Mouse (Mus musculus): Measurements from ENCODE around the gene Hist1h2bb. TPM values are rescaled to one million over a fixed set of nuclear protein-coding genes. Genes with fewer than 3 reads are reported as not detected.
A peak's percentile ranks its signal among the peaks of the same experiment; 100 is the strongest.
"Not testable (repeated sequence)": the region's sequence is repeated elsewhere in the genome, so short reads cannot be mapped to it uniquely, and the experiment has no call there.

Gene Hist1h2bb
- polyA plus RNA-seq, 1 experiment from 2014 or later: 2.2 TPM

DNA sequence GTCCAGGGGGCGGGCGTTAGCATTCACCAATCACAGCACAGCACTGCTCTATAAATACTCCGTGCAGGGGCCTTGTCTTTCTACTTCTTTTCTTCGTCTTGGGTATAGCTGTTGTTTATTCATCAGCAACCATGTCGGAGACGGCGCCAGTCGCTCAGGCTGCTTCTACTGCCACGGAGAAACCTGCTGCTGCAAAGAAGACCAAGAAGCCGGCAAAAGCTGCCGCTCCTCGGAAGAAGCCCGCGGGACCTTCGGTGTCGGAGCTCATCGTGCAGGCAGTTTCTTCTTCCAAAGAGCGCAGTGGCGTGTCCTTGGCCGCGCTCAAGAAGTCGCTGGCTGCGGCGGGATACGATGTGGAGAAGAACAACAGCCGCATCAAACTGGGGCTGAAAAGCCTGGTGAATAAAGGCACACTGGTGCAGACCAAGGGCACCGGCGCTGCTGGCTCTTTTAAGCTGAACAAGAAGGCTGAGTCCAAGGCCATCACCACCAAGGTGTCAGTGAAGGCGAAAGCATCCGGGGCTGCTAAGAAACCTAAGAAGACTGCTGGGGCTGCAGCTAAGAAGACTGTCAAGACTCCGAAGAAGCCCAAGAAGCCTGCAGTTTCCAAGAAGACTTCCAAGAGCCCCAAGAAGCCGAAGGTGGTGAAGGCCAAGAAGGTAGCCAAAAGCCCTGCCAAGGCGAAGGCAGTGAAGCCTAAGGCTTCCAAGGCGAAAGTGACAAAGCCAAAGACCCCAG lies 17.2 kb downstream of the Hist1h2bb start, which contains the start of gene Hist1h1a:
Hist1h1a (plus strand) TSS at position 81 of the 738 bp plus-strand sequence.
- Histone ChIP-seq H3K4me2 (replicated peaks) (peak within 1 kb of the TSS; percentile 88), H3K9me3 (replicated peaks) (no peaks in the 10 kb centered on the region), H3K36me3 (no peaks in the 10 kb centered on the region), H3K4me1 (peaks cover 23% of the 10 kb centered on the region), H3K4me3 (peak within 1 kb of the TSS; percentile 54), H3K9ac (peak within 1 kb of the TSS; percentile 67), H3K27ac (peak within 1 kb of the TSS; percentile 89), H3K27me3 (no peaks in the 10 kb centered on the region)
- peak; percentile 57 for ATAC-seq (ENCODE audit: low FRiP score)
- WGBS: 5% methylated on average over 34 of the region's 34 CpGs

DNA sequence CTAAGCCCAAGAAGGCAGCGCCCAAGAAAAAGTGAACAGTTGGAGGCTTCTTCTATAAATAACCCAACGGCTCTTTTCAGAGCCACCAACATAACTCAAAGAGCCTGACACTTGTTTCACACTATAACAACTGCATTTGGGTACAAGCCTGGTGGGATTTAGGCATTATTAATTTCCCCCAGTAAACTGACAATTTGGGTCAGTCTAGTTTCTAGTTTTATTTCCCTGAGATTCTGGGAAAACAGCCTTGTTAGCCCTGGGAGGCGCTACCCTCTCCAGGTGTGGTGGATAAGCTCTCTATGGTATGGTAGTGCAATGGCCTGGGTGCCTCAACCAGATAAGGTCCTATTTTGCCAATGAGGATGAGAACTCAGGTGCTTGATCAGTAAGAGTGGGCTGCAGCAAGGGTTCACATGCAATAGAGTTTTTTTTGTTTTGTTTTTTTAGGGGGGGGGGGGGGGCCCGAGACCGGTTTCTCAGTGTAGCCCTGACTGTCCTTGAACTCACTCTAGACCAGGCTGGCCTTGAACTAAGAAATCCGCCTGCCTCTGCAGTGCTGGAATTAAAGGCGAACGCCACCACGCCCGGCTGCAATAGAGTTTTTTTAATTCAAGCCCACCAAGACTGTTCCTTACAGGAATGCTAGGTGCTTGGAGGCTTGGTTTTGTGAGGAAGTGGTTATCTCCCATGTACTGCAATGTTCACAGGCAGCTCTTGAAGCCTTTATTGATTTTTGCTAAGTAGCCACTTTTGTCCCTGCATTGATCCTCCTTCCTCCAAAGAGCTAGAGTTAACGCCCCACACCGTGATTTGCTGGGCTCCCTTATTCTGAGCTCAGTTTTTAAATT lies 18.0 kb downstream of the Hist1h2bb start:
- Histone ChIP-seq H3K27ac (peak overlapping the region; percentile 89; the same call in 1 of the 2 replicates), H3K4me2 (replicated peaks) (peak overlapping the region; percentile 88), H3K4me1 (peaks cover 23% of the 10 kb centered on the region), H3K9me3 (replicated peaks) (no peaks in the 10 kb centered on the region), H3K4me3 (peak overlapping the region; percentile 54), H3K36me3 (no peaks in the 10 kb centered on the region), H3K27me3 (no peaks in the 10 kb centered on the region), H3K9ac (peak overlapping the region; percentile 67)
- ATAC-seq (ENCODE audit: low FRiP score): no peak
- WGBS: 30% methylated on average over 12 of the region's 12 CpGs

- no peak overlapping the region for H3K4me3 ChIP-seq
- ATAC-seq (ENCODE audit: low FRiP score): no peak
- H3K36me3 ChIP-seq: no peaks in the 10 kb centered on the region
- no peaks in the 10 kb centered on the region for H3K9me3 ChIP-seq (replicated peaks)
- H3K9ac ChIP-seq: no peak overlapping the region
- H3K4me1 ChIP-seq: peaks cover 20% of the 10 kb centered on the region
- WGBS: 74% methylated on average over 1 of the region's 1 CpGs
- H3K27ac ChIP-seq: no peak overlapping the region
- no peaks in the 10 kb centered on the region for H3K27me3 ChIP-seq
- H3K4me2 ChIP-seq (replicated peaks): no peak overlapping the region; the same call in 1 of the 2 replicates
Measured at GRCm38 (mm10) chr13:23765172-23765513, 18.6 kb downstream of the Hist1h2bb start.

DNA sequence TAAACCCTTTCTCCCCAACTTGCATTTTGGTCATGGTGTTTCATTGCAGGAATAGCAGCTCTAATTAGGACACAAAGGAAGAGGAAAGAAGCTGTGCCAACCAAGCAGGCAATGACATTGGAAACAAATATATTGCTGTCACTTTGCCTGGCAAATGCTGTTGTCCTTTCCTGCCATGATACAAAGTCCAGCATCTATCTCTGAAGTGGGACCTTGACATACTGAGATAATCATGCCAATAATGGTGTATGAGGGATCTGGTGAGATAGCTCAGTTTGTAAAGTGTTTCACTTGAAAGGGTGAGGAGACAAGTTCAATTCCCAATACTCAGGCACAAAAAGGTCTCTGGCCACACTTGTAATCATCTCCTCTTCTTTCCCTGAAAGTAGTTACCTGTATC lies 20.2 kb downstream of the Hist1h2bb start:
- H3K4me3 ChIP-seq: no peak overlapping the region
- no peak overlapping the region for H3K27ac ChIP-seq
- no peaks in the 10 kb centered on the region for H3K36me3 ChIP-seq
- H3K9me3 ChIP-seq (replicated peaks): no peaks in the 10 kb centered on the region
- ATAC-seq (ENCODE audit: low FRiP score): no peak
- no peak overlapping the region for H3K4me2 ChIP-seq (replicated peaks)
- peaks cover 12% of the 10 kb centered on the region for H3K4me1 ChIP-seq
- no peaks in the 10 kb centered on the region for H3K27me3 ChIP-seq
- no peak overlapping the region for H3K9ac ChIP-seq

- H3K36me3 ChIP-seq: no peaks in the 10 kb centered on the region
- H3K4me2 ChIP-seq (replicated peaks): no peak overlapping the region
- no peak overlapping the region for H3K4me3 ChIP-seq
- no peak for ATAC-seq (ENCODE audit: low FRiP score)
- H3K4me1 ChIP-seq: peaks cover 10% of the 10 kb centered on the region
- no peaks in the 10 kb centered on the region for H3K9me3 ChIP-seq (replicated peaks)
- no peak overlapping the region for H3K27ac ChIP-seq
- WGBS: 59% methylated on average over 5 of the region's 5 CpGs
- no peaks in the 10 kb centered on the region for H3K27me3 ChIP-seq
- no peak overlapping the region for H3K9ac ChIP-seq
Measured at GRCm38 (mm10) chr13:23768834-23769397, 22.4 kb downstream of the Hist1h2bb start.

DNA sequence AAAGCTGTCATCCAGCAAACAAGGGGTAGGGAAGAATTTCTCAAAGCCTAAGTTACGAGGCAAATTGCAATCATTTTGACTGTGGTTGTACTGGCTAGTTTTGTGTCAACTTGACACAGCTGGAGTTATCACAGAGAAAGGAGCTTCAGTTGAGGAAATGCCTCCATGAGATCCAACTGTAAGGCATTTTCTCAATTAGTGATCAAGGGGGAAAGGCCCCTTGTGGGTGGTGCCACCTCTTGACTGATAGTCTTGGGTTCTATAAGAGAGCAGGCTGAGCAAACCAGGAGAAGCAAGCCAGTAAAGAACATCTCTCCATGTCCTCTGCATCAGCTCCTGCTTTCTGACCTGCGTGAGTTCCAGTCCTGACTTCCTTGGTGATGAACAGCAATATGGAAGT lies 23.1 kb downstream of the Hist1h2bb start, which contains the start of gene Trim38:
Trim38 (plus strand) TSS at position 301 of the 400 bp plus-strand sequence.
- not testable (repeated sequence) for ATAC-seq (ENCODE audit: low FRiP score); H3K4me1 ChIP-seq; H3K4me3 ChIP-seq; H3K9ac ChIP-seq; H3K9me3 ChIP-seq (replicated peaks); H3K36me3 ChIP-seq; H3K27ac ChIP-seq; H3K4me2 ChIP-seq (replicated peaks); H3K27me3 ChIP-seq
- 84% methylated on average over 2 of the region's 2 CpGs for WGBS

GRCm38 (mm10) chr13:23772561-23773313 lies 26.2 kb downstream of the Hist1h2bb start:
- H3K27ac ChIP-seq: no peak overlapping the region
- H3K9me3 ChIP-seq (replicated peaks): no peaks in the 10 kb centered on the region
- H3K4me1 ChIP-seq: peaks cover 4% of the 10 kb centered on the region; the same call in 1 of the 2 replicates
- peak overlapping the region; percentile 38 for H3K4me2 ChIP-seq (replicated peaks)
- no peak overlapping the region for H3K4me3 ChIP-seq
- no peaks in the 10 kb centered on the region for H3K36me3 ChIP-seq
- no peaks in the 10 kb centered on the region for H3K27me3 ChIP-seq
- peak; percentile 85 for ATAC-seq (ENCODE audit: low FRiP score)
- 23% methylated on average over 21 of the region's 21 CpGs for WGBS
- H3K9ac ChIP-seq: no peak overlapping the region

GRCm38 (mm10) chr13:23778339-23778738 lies 31.8 kb downstream of the Hist1h2bb start:
- WGBS: 92% methylated on average over 7 of the region's 7 CpGs
- Histone ChIP-seq H3K4me1 (no peaks in the 10 kb centered on the region), H3K9me3 (replicated peaks) (no peaks in the 10 kb centered on the region), H3K27ac (no peak overlapping the region), H3K4me2 (replicated peaks) (no peak overlapping the region), H3K4me3 (no peak overlapping the region), H3K27me3 (no peaks in the 10 kb centered on the region), H3K36me3 (no peaks in the 10 kb centered on the region), H3K9ac (no peak overlapping the region)
- ATAC-seq (ENCODE audit: low FRiP score): no peak

GRCm38 (mm10) chr13:23779025-23779424 lies 32.5 kb downstream of the Hist1h2bb start:
- Histone ChIP-seq H3K9ac (no peak overlapping the region), H3K27me3 (no peaks in the 10 kb centered on the region), H3K4me1 (no peaks in the 10 kb centered on the region), H3K27ac (no peak overlapping the region), H3K36me3 (no peaks in the 10 kb centered on the region), H3K4me2 (replicated peaks) (no peak overlapping the region), H3K9me3 (replicated peaks) (no peaks in the 10 kb centered on the region), H3K4me3 (no peak overlapping the region)
- no peak for ATAC-seq (ENCODE audit: low FRiP score)
- 90% methylated on average over 4 of the region's 4 CpGs for WGBS

DNA sequence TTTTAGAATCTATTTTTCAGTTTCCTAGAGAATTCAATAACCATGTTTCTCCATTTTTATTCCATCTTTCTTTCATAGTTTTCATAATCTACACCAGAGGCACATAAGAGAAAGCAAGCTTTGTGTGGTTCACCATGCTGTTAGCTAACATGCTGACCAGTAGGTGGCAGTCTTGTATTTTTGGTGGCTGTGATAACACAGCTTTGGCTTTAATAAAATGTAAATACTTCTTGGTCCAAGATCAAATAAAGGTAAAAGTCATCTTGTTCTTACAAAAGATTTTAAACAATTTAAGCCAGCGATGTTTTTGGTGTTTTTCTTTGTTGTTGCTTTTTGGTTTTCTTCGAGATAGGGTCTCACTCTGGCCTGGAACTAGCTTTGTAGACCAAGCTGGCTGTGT lies 46.0 kb downstream of the Hist1h2bb start:
- no peaks in the 10 kb centered on the region for H3K36me3 ChIP-seq
- H3K27ac ChIP-seq: no peak overlapping the region
- WGBS: 50% methylated on average over 2 of the region's 2 CpGs
- H3K9me3 ChIP-seq (replicated peaks): no peaks in the 10 kb centered on the region
- no peak overlapping the region for H3K4me2 ChIP-seq (replicated peaks)
- no peaks in the 10 kb centered on the region for H3K4me1 ChIP-seq
- no peak overlapping the region for H3K9ac ChIP-seq
- H3K27me3 ChIP-seq: no peaks in the 10 kb centered on the region
- H3K4me3 ChIP-seq: no peak overlapping the region
- no peak for ATAC-seq (ENCODE audit: low FRiP score)
